Mouse (Mus musculus) heart, postnatal 0 days (tissue): ENCODE measurements around the gene Zfp282. TPM values are rescaled to one million over a fixed set of nuclear protein-coding genes. Genes with fewer than 3 reads are reported as not detected.

Experiments used
- ATAC-seq: fragments of 200-750 bp; cut with Nextera tagmentation; 2 replicates; pipeline ENCODE4 v1.8.0; 2017; ENCODE audit warnings: low read depth, moderate number of reproducible peaks, moderate library complexity; ENCODE audit not compliant: insufficient read depth
- DNase-seq: peaks from one replicate; pipeline ENCODE4 v3.0.0-alpha.2; 2016; ENCODE audit warnings: low spot score
- H3K27ac ChIP-seq: fragments of 300-500 bp; sonication (generic); 2 replicates; pipeline ENCODE4 v1.5.1; 2014; ENCODE audit warnings: low read depth, mild to moderate bottlenecking
- H3K27me3 ChIP-seq: fragments of 300-500 bp; sonication (generic); 2 replicates; pipeline ENCODE4 v1.6.1; 2014; ENCODE audit warnings: low read length, mixed read lengths; ENCODE audit not compliant: control insufficient read depth, insufficient read depth
- H3K36me3 ChIP-seq: fragments of 300-500 bp; sonication (generic); replicated peaks from 2 replicates; pipeline ENCODE4 v1.6.1; 2014; ENCODE audit warnings: low read length, mixed read lengths; ENCODE audit not compliant: control insufficient read depth, insufficient read depth
- H3K4me1 ChIP-seq: fragments of 300-500 bp; sonication (generic); 2 replicates; pipeline ENCODE4 v1.6.1; 2014; ENCODE audit warnings: antibody characterized with exemption; ENCODE audit not compliant: control insufficient read depth, insufficient read depth
- H3K4me2 ChIP-seq: fragments of 300-500 bp; sonication (generic); 2 replicates; pipeline ENCODE4 v1.6.1; 2014; ENCODE audit warnings: low read depth, mild to moderate bottlenecking, low read length, moderate library complexity
- H3K4me3 ChIP-seq: fragments of 300-500 bp; sonication (generic); 2 replicates; pipeline ENCODE4 v1.5.1; 2014; ENCODE audit warnings: low read depth, low read length
- H3K9ac ChIP-seq: fragments of 300-500 bp; sonication (generic); replicated peaks from 2 replicates; pipeline ENCODE4 v1.6.1; 2014; ENCODE audit warnings: low read depth, low read length, mixed read lengths
- H3K9me3 ChIP-seq: fragments of 300-500 bp; sonication (generic); replicated peaks from 2 replicates; pipeline ENCODE4 v1.6.1; 2016; ENCODE audit warnings: low read length; ENCODE audit not compliant: control insufficient read depth
- CTCF ChIP-seq: IDR thresholded peaks from 2 replicates; pipeline ENCODE4 v1.5.1; 2016; ENCODE audit warnings: antibody characterized with exemption, control low read depth, low read depth
- EP300 ChIP-seq: IDR thresholded peaks from 2 replicates; pipeline ENCODE4 v1.6.1; 2016; ENCODE audit warnings: antibody characterized with exemption, low read depth
- WGBS: fragments of 180-500 bp; shearing (Covaris S2); extraction: QIAGEN DNeasy Blood & Tissue Kit; methylation state at CpG from one replicate; pipeline ENCODE4 v1.1.7; 2014; 5-methylcytosine and 5-hydroxymethylcytosine counted together
- polyA plus RNA-seq: library from polyadenylated mRNA; unstranded; fragments of >200 nt; fragmentation: Nextera tagmentation; extraction: Ambion mirVana; gene quantifications from 2 replicates; pipeline ENCODE4 v1.2.1, GENCODE M21; 2015
- total RNA-seq: library from RNA; depleted of rRNA; stranded (reverse); fragments of >200 nt; gene quantifications from 2 replicates; pipeline ENCODE4 v1.2.3, GENCODE M21; 2014; ENCODE audit warnings: low replicate concordance

Gene Zfp282
- total and polyA plus RNA-seq, 2 experiments from 2014 or later, result 4.8 to 10.3 TPM

GRCm38 (mm10) chr6:47899416-47899815, 22.4 kb downstream of the Zfp282 start:
- Histone ChIP-seq H3K4me1 (no peaks in the 10 kb centered on the region), H3K4me3 (no peak overlapping the region), H3K27me3 (no peaks in the 10 kb centered on the region), H3K9ac (no peak overlapping the region), H3K36me3 (peaks cover 68% of the 10 kb centered on the region), H3K27ac (no peak overlapping the region), H3K4me2 (no peak overlapping the region), H3K9me3 (no peaks in the 10 kb centered on the region)
- ATAC-seq, result no peak
- TF ChIP-seq EP300 (no peak), CTCF (no peak)
- no peak for DNase-seq
- 84% methylated on average over 6 of the region's 6 CpGs for WGBS

GRCm38 (mm10) chr6:47903587-47903986, 26.6 kb downstream of the Zfp282 start:
- TF ChIP-seq CTCF, result no peak
- no peak for TF ChIP-seq EP300
- no peak for ATAC-seq
- 80% methylated on average over 4 of the region's 4 CpGs for WGBS
- DNase-seq, result no peak
- Histone ChIP-seq H3K4me3 (no peak overlapping the region), H3K27ac (no peak overlapping the region), H3K27me3 (no peaks in the 10 kb centered on the region), H3K36me3 (peaks cover 89% of the 10 kb centered on the region), H3K9me3 (no peaks in the 10 kb centered on the region; the same call in 1 of the 2 replicates), H3K4me2 (no peak overlapping the region), H3K9ac (no peak overlapping the region), H3K4me1 (no peaks in the 10 kb centered on the region)

- H3K27ac ChIP-seq, result no peak overlapping the region
- no peak overlapping the region for H3K4me2 ChIP-seq
- H3K9me3 ChIP-seq, result no peaks in the 10 kb centered on the region; the same call in 1 of the 2 replicates
- TF ChIP-seq CTCF (no peak), EP300 (no peak)
- no peak overlapping the region for H3K9ac ChIP-seq
- no peak for ATAC-seq
- DNase-seq, result no peak
- 64% methylated on average over 19 of the region's 19 CpGs for WGBS
- no peaks in the 10 kb centered on the region for H3K27me3 ChIP-seq
- no peaks in the 10 kb centered on the region for H3K4me1 ChIP-seq
- peaks cover 83% of the 10 kb centered on the region for H3K36me3 ChIP-seq
- H3K4me3 ChIP-seq, result no peak overlapping the region
Observed at GRCm38 (mm10) chr6:47904361-47904760, 27.4 kb downstream of the Zfp282 start.

- H3K36me3 ChIP-seq, result peaks cover 75% of the 10 kb centered on the region
Observed at GRCm38 (mm10) chr6:47904917-47905695, 28.1 kb downstream of the Zfp282 start.

DNA sequence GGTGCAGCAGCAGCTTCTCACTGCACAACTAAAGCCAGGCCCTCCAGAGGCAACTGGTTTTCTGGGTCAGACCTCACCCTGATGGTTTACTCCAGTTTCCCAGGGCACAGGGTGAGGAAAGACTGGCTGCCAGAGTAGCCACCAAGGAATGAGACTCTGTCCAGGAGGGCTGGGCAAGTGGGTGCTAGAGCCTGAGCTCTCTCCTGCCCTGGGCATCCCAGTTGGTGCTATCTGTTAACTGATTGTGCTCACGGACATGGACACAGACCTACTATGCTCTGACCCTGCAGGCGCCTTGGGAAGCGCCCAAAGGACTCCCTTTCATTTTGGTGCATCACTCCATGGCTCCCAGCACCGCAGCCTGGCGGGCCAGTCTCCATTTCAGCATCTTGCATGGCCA, 29.3 kb downstream of the Zfp282 start:
- peaks cover 64% of the 10 kb centered on the region for H3K36me3 ChIP-seq
- no peak overlapping the region for H3K4me2 ChIP-seq
- no peak for ATAC-seq
- DNase-seq, result no peak
- no peaks in the 10 kb centered on the region; the same call in 1 of the 2 replicates for H3K9me3 ChIP-seq
- no peak for TF ChIP-seq EP300
- no peak overlapping the region for H3K4me3 ChIP-seq
- no peaks in the 10 kb centered on the region for H3K4me1 ChIP-seq
- WGBS, result 90% methylated on average over 5 of the region's 5 CpGs
- no peak overlapping the region for H3K9ac ChIP-seq
- no peaks in the 10 kb centered on the region for H3K27me3 ChIP-seq
- H3K27ac ChIP-seq, result no peak overlapping the region

More at GRCm38 (mm10) chr6:47904917-47905695, 28.1 kb downstream of the Zfp282 start:
- TF ChIP-seq EP300, result no peak
- no peak for TF ChIP-seq CTCF
- Histone ChIP-seq H3K9me3 (no peaks in the 10 kb centered on the region; the same call in 1 of the 2 replicates), H3K4me3 (no peak overlapping the region), H3K4me1 (no peaks in the 10 kb centered on the region), H3K27me3 (no peaks in the 10 kb centered on the region), H3K27ac (no peak overlapping the region), H3K9ac (no peak overlapping the region), H3K4me2 (no peak overlapping the region)
- DNase-seq (no peak), ATAC-seq (no peak)
- WGBS, result 81% methylated on average over 44 of the region's 44 CpGs
